Mouse (Mus musculus): Measurements from ENCODE around the gene Klrg2. TPM values are rescaled to one million over a fixed set of nuclear protein-coding genes. Genes with fewer than 3 reads are reported as not detected.

Gene Klrg2
- polyA plus RNA-seq, 1 experiment from 2014 or later: not detected

- 38% methylated on average over 14 of the region's 14 CpGs for WGBS (ENCODE audit: insufficient replicate concordance)
- peak; percentile 31 for ATAC-seq (ENCODE audit: low read depth)
- H3K36me3 ChIP-seq: no peaks in the 10 kb centered on the region
These were observed 13.4 kb upstream of the Klrg2 start for GRCm38 (mm10) chr6:38650263-38650937.

GRCm38 (mm10) chr6:38649545-38649944 is 12.5 kb upstream of the Klrg2 start:
- H3K36me3 ChIP-seq: no peaks in the 10 kb centered on the region
- no peaks in the 10 kb centered on the region for H3K9me3 ChIP-seq (replicated peaks)
- H3K9ac ChIP-seq: no peak overlapping the region
- no peak for ATAC-seq (ENCODE audit: low read depth)
- H3K4me2 ChIP-seq: no peak overlapping the region
- no peak overlapping the region for H3K27ac ChIP-seq
- no peak overlapping the region for H3K4me3 ChIP-seq (replicated peaks)
- peak; percentile 26 for DNase-seq
- 58% methylated on average over 3 of the region's 3 CpGs for WGBS (ENCODE audit: insufficient replicate concordance)
- peaks cover 13% of the 10 kb centered on the region for H3K27me3 ChIP-seq
- no peaks in the 10 kb centered on the region; the same call in 1 of the 2 replicates for H3K4me1 ChIP-seq (replicated peaks)

More at GRCm38 (mm10) chr6:38650263-38650937, 13.4 kb upstream of the Klrg2 start:
- Histone ChIP-seq H3K9me3 (replicated peaks) (no peaks in the 10 kb centered on the region), H3K27me3 (peaks cover 9% of the 10 kb centered on the region), H3K4me1 (replicated peaks) (no peaks in the 10 kb centered on the region), H3K4me2 (no peak overlapping the region), H3K9ac (no peak overlapping the region), H3K27ac (no peak overlapping the region), H3K4me3 (replicated peaks) (no peak overlapping the region)
- peak; percentile 55 for DNase-seq

GRCm38 (mm10) chr6:38643039-38643438 is 6.0 kb upstream of the Klrg2 start:
- peaks cover 69% of the 10 kb centered on the region for H3K27me3 ChIP-seq
- no peaks in the 10 kb centered on the region; the same call in 1 of the 2 replicates for H3K4me1 ChIP-seq (replicated peaks)
- H3K9ac ChIP-seq: no peak overlapping the region
- ATAC-seq (ENCODE audit: low read depth): no peak
- H3K4me3 ChIP-seq (replicated peaks): no peak overlapping the region
- WGBS (ENCODE audit: insufficient replicate concordance): 52% methylated on average over 3 of the region's 3 CpGs
- H3K4me2 ChIP-seq: no peak overlapping the region
- H3K27ac ChIP-seq: no peak overlapping the region
- no peak for DNase-seq
- no peaks in the 10 kb centered on the region for H3K9me3 ChIP-seq (replicated peaks)
- H3K36me3 ChIP-seq: no peaks in the 10 kb centered on the region

GRCm38 (mm10) chr6:38642593-38642992 is 5.6 kb upstream of the Klrg2 start:
- Histone ChIP-seq H3K36me3 (no peaks in the 10 kb centered on the region), H3K9ac (no peak overlapping the region), H3K27ac (no peak overlapping the region), H3K9me3 (replicated peaks) (no peaks in the 10 kb centered on the region), H3K4me3 (replicated peaks) (no peak overlapping the region), H3K4me1 (replicated peaks) (peaks cover 1% of the 10 kb centered on the region; the same call in 1 of the 2 replicates), H3K4me2 (no peak overlapping the region), H3K27me3 (peaks cover 74% of the 10 kb centered on the region)
- DNase-seq (no peak), ATAC-seq (ENCODE audit: low read depth) (no peak)
- 46% methylated on average over 5 of the region's 5 CpGs for WGBS (ENCODE audit: insufficient replicate concordance)

- Histone ChIP-seq H3K36me3 (no peaks in the 10 kb centered on the region), H3K4me1 (replicated peaks) (peaks cover 11% of the 10 kb centered on the region), H3K9me3 (replicated peaks) (no peaks in the 10 kb centered on the region), H3K4me2 (no peak overlapping the region), H3K9ac (no peak overlapping the region), H3K27ac (no peak overlapping the region), H3K4me3 (replicated peaks) (no peak overlapping the region), H3K27me3 (peaks cover 83% of the 10 kb centered on the region)
- 34% methylated on average over 5 of the region's 5 CpGs for WGBS (ENCODE audit: insufficient replicate concordance)
- ATAC-seq (ENCODE audit: low read depth): no peak
- no peak for DNase-seq
These were observed 4.6 kb upstream of the Klrg2 start for GRCm38 (mm10) chr6:38641645-38642044.

GRCm38 (mm10) chr6:38641228-38641627 is 4.2 kb upstream of the Klrg2 start:
- Histone ChIP-seq H3K4me1 (replicated peaks) (peaks cover 15% of the 10 kb centered on the region), H3K4me2 (no peak overlapping the region), H3K9ac (no peak overlapping the region), H3K27me3 (peaks cover 86% of the 10 kb centered on the region), H3K9me3 (replicated peaks) (no peaks in the 10 kb centered on the region), H3K27ac (no peak overlapping the region), H3K4me3 (replicated peaks) (no peak overlapping the region), H3K36me3 (no peaks in the 10 kb centered on the region)
- no peak for ATAC-seq (ENCODE audit: low read depth)
- WGBS (ENCODE audit: insufficient replicate concordance): 20% methylated on average over 5 of the region's 5 CpGs
- no peak for DNase-seq

GRCm38 (mm10) chr6:38640401-38640800 is 3.4 kb upstream of the Klrg2 start:
- ATAC-seq (ENCODE audit: low read depth) (no peak), DNase-seq (no peak)
- Histone ChIP-seq H3K27me3 (peaks cover 86% of the 10 kb centered on the region), H3K9me3 (replicated peaks) (no peaks in the 10 kb centered on the region), H3K27ac (no peak overlapping the region), H3K4me2 (no peak overlapping the region), H3K36me3 (no peaks in the 10 kb centered on the region), H3K9ac (no peak overlapping the region), H3K4me3 (replicated peaks) (no peak overlapping the region), H3K4me1 (replicated peaks) (peaks cover 21% of the 10 kb centered on the region)
- WGBS (ENCODE audit: insufficient replicate concordance): 51% methylated on average over 11 of the region's 11 CpGs

GRCm38 (mm10) chr6:38635941-38636851 is 846 bp downstream of the Klrg2 start:
- whole genome bisulfite sequencing (ENCODE audit: insufficient replicate concordance): 3% methylated on average over 56 of the region's 72 CpGs
- no peaks in the 10 kb centered on the region for H3K9me3 ChIP-seq (replicated peaks)
- no peak overlapping the region for H3K27ac ChIP-seq
- DNase-seq (no peak), ATAC-seq (ENCODE audit: low read depth) (peak; percentile 59)
- peak overlapping the region; percentile 61 for H3K4me3 ChIP-seq (replicated peaks)
- peak overlapping the region; percentile 50 for H3K9ac ChIP-seq
- peak overlapping the region; percentile 81 for H3K4me2 ChIP-seq
- peaks cover 84% of the 10 kb centered on the region for H3K27me3 ChIP-seq
- H3K36me3 ChIP-seq: no peaks in the 10 kb centered on the region
- peaks cover 21% of the 10 kb centered on the region for H3K4me1 ChIP-seq (replicated peaks)

- no peak for ATAC-seq (ENCODE audit: low read depth)
- Histone ChIP-seq H3K27me3 (peaks cover 67% of the 10 kb centered on the region), H3K4me2 (no peak overlapping the region), H3K36me3 (no peaks in the 10 kb centered on the region), H3K4me3 (replicated peaks) (no peak overlapping the region), H3K27ac (no peak overlapping the region), H3K4me1 (replicated peaks) (peaks cover 21% of the 10 kb centered on the region), H3K9me3 (replicated peaks) (no peaks in the 10 kb centered on the region), H3K9ac (no peak overlapping the region)
- DNase-seq: no peak
- WGBS (ENCODE audit: insufficient replicate concordance): 70% methylated on average over 8 of the region's 8 CpGs
These were observed 2.6 kb downstream of the Klrg2 start for GRCm38 (mm10) chr6:38634461-38634860.

GRCm38 (mm10) chr6:38632826-38633225 is 4.2 kb downstream of the Klrg2 start:
- peaks cover 21% of the 10 kb centered on the region for H3K4me1 ChIP-seq (replicated peaks)
- no peak overlapping the region for H3K4me3 ChIP-seq (replicated peaks)
- DNase-seq: no peak
- WGBS (ENCODE audit: insufficient replicate concordance): 70% methylated on average over 2 of the region's 2 CpGs
- H3K27me3 ChIP-seq: peaks cover 52% of the 10 kb centered on the region
- H3K36me3 ChIP-seq: no peaks in the 10 kb centered on the region
- H3K9me3 ChIP-seq (replicated peaks): no peaks in the 10 kb centered on the region
- no peak overlapping the region for H3K4me2 ChIP-seq
- ATAC-seq (ENCODE audit: low read depth): no peak
- H3K9ac ChIP-seq: no peak overlapping the region
- H3K27ac ChIP-seq: no peak overlapping the region

GRCm38 (mm10) chr6:38629556-38629955 is 7.5 kb downstream of the Klrg2 start:
- Histone ChIP-seq H3K9me3 (replicated peaks) (no peaks in the 10 kb centered on the region), H3K4me2 (no peak overlapping the region), H3K27ac (no peak overlapping the region), H3K36me3 (peaks cover 10% of the 10 kb centered on the region), H3K9ac (no peak overlapping the region), H3K4me1 (replicated peaks) (no peaks in the 10 kb centered on the region; the same call in 1 of the 2 replicates), H3K27me3 (peaks cover 19% of the 10 kb centered on the region), H3K4me3 (replicated peaks) (no peak overlapping the region)
- ATAC-seq (ENCODE audit: low read depth): no peak
- 79% methylated on average over 1 of the region's 1 CpGs for WGBS (ENCODE audit: insufficient replicate concordance)
- DNase-seq: no peak

Measured in liver, embryonic 13.5 days (tissue).